Mouse (Mus musculus) liver, postnatal 0 days (tissue): ENCODE measurements around the gene Usp24. TPM values are rescaled to one million over a fixed set of nuclear protein-coding genes. Genes with fewer than 3 reads are reported as not detected.

ENCODE experiments used
- ATAC-seq: fragments of 200-750 bp; cut with Nextera tagmentation; 2 replicates; pipeline ENCODE4 v1.8.0; 2017; ENCODE audit warnings: mild to moderate bottlenecking, moderate library complexity
- DNase-seq: peaks from one replicate; pipeline ENCODE4 v3.0.0-alpha.2; 2016
- H3K27ac ChIP-seq: fragments of 300-500 bp; sonication (generic); 2 replicates; pipeline ENCODE4 v1.5.1; 2014; ENCODE audit warnings: antibody characterized with exemption, moderate library complexity, mild to moderate bottlenecking, low read depth
- H3K27me3 ChIP-seq: fragments of 300-500 bp; sonication (generic); 2 replicates; pipeline ENCODE4 v1.6.1; 2014; ENCODE audit warnings: low read length, control low read depth, mixed read lengths; ENCODE audit not compliant: insufficient read depth
- H3K36me3 ChIP-seq: fragments of 300-500 bp; sonication (generic); replicated peaks from 2 replicates; pipeline ENCODE4 v1.6.1; 2014; ENCODE audit warnings: mild to moderate bottlenecking, control low read depth, low read length, moderate library complexity, mixed read lengths; ENCODE audit not compliant: insufficient read depth
- H3K4me1 ChIP-seq: fragments of 300-500 bp; sonication (generic); 2 replicates; pipeline ENCODE4 v1.6.1; 2014; ENCODE audit warnings: antibody characterized with exemption, mild to moderate bottlenecking, control low read depth; ENCODE audit not compliant: insufficient read depth
- H3K4me2 ChIP-seq: fragments of 300-500 bp; sonication (generic); 2 replicates; pipeline ENCODE4 v1.6.1; 2014; ENCODE audit warnings: low read depth, mild to moderate bottlenecking, low read length, moderate library complexity, mixed read lengths
- H3K4me3 ChIP-seq: fragments of 300-500 bp; sonication (generic); 2 replicates; pipeline ENCODE4 v1.5.1; 2014; ENCODE audit warnings: low read depth, low read length
- H3K9ac ChIP-seq: fragments of 300-500 bp; sonication (generic); replicated peaks from 2 replicates; pipeline ENCODE4 v1.6.1; 2014; ENCODE audit warnings: mild to moderate bottlenecking, moderate library complexity
- H3K9me3 ChIP-seq: fragments of 300-500 bp; sonication (generic); 2 replicates; pipeline ENCODE4 v1.6.1; 2016; ENCODE audit warnings: mild to moderate bottlenecking, control low read depth, low read length, mixed read lengths
- CTCF ChIP-seq: sonication (generic); IDR thresholded peaks from 2 replicates; pipeline ENCODE4 v1.5.1; 2016; ENCODE audit warnings: antibody characterized with exemption, low read depth
- EP300 ChIP-seq: IDR thresholded peaks from 2 replicates; pipeline ENCODE4 v1.6.1; 2016; ENCODE audit warnings: antibody characterized with exemption, low read depth, mild to moderate bottlenecking
- WGBS: fragments of 180-500 bp; shearing (Covaris S2); extraction: QIAGEN DNeasy Blood & Tissue Kit; methylation state at CpG from one replicate; pipeline ENCODE4 v1.1.7; 2014; ENCODE audit not compliant: insufficient replicate concordance; 5-methylcytosine and 5-hydroxymethylcytosine counted together
- polyA plus RNA-seq: library from polyadenylated mRNA; unstranded; fragments of >200 nt; fragmentation: Nextera tagmentation; extraction: Ambion mirVana; gene quantifications from 2 replicates; pipeline ENCODE4 v1.2.1, GENCODE M21; 2015

Usp24 gene
- polyA plus RNA-seq, 1 experiment from 2014 or later = 4.7 TPM

DNA sequence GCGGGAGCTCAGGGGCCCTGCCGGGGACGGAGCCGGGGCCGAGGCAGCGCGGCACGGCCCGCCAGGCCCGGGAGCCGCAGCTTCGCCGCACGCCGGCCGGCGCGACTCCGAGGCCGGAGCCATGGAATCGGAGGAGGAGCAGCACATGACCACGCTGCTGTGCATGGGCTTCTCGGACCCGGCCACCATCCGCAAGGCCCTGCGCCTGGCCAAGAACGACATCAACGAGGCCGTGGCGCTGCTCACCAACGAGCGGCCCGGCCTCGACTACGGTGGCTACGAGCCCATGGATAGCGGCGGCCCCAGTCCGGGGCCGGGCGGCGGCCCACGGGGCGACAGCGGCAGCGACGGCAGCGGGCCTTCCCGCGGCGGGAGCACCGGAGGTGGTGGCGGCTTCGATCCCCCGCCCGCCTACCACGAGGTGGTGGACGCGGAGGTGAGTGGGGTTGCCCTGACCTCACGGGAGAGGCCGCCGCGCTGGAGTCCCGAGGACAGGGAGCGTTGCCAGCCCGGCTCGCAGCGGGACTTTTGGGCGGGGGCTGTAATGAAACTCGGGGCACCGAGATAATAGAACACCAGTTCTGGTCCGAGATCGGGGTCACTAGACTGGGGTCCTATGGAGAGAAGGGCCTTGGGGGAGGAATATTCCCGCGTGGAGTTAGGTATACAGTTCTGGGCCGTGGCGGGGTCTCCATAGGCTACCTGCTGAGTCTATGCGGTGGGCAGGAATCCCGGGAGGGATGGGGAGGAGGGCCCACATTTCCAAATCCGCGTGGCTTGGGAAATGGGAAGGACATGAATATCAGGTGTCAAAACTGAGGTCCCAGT, 552 bp downstream of the Usp24 start:
- Histone ChIP-seq H3K36me3 (no peaks in the 10 kb centered on the region), H3K27me3 (no peaks in the 10 kb centered on the region), H3K27ac (peak overlapping the region; percentile 81), H3K4me3 (peak overlapping the region; percentile 98), H3K4me1 (peaks cover 48% of the 10 kb centered on the region), H3K4me2 (peak overlapping the region; percentile 90), H3K9me3 (no peaks in the 10 kb centered on the region), H3K9ac (peak overlapping the region; percentile 95)
- peak; percentile 62 for ATAC-seq
- DNase-seq = peak; percentile 62
- under 1% methylated on average over 81 of the region's 81 CpGs for WGBS
- TF ChIP-seq EP300 (no peak), CTCF (no peak)

DNA sequence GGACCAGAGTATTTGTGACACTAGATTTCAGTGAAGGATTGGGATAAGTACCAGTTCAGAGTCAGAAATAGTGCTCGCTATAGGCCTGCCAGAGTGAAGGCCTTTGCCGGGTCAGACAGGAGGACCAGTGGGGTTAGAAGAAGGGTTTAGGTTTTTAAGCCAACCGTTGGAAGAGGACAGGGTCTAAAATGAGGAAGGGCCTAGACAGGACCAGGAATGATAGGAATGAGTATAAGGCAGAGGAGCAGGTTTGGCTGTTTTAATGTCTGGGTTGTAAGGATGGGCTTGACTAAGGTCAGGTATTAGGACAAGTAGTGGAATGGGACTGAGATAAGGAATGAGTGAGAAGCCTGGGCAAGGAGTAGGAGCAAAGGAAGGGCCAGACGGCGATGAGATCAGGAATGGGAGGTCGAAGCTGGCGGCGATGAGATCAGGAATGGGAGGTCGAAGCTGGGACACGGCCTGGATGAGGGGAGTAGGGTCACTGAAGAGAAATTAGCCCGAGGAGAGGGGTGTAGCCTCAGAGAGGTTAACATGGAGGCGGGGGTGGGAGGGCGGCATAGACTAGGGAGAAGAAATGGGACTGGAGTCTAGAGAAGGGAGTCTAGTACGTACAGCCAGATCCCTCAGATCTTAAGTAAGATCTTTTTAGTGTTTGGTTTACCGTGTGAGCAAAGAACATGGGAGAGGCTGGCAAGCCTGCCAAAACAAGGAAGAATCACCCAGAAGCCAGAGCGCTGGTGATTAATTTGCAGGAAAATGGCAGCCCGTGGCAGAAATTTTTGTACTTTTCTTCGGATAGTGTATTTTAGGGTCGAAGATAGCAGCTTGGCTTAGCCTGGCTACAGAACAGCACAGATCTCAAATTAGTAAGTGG, 1.4 kb downstream of the Usp24 start:
- DNase-seq = no peak
- H3K27ac ChIP-seq = peak overlapping the region; percentile 81
- ATAC-seq = no peak

GRCm38 (mm10) chr4:106318208-106318607, 2.2 kb downstream of the Usp24 start:
- 58% methylated on average over 4 of the region's 4 CpGs for WGBS
- peak overlapping the region; percentile 98 for H3K4me3 ChIP-seq
- H3K4me1 ChIP-seq = peaks cover 49% of the 10 kb centered on the region

More for the DNA sequence above, 1.4 kb downstream of the Usp24 start:
- H3K4me1 ChIP-seq = peaks cover 49% of the 10 kb centered on the region
- H3K9me3 ChIP-seq = no peaks in the 10 kb centered on the region
- TF ChIP-seq CTCF = no peak
- TF ChIP-seq EP300 = no peak
- peak overlapping the region; percentile 90 for H3K4me2 ChIP-seq
- no peaks in the 10 kb centered on the region for H3K36me3 ChIP-seq
- 15% methylated on average over 19 of the region's 19 CpGs for WGBS
- peak overlapping the region; percentile 95 for H3K9ac ChIP-seq
- peak overlapping the region; percentile 98 for H3K4me3 ChIP-seq
- no peaks in the 10 kb centered on the region for H3K27me3 ChIP-seq

DNA sequence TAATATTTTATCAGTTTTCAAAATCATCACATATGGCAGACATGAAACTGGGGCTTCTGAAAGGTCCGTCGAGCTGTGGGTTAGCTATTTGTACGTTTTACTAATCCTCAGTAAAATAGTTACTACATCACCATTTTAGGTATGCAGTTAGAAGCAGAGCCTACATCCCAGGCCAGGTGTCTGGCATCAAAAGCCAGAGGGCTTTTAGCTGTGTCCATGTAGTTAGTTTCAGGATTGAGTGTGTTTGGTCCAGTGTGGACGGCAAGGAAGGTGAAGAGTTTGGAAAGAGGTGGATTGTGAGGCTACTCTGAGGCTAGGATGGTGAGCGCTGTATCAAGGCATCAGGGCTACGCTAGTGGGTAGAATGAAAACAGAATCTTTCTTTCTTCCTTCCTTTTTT, 3.0 kb downstream of the Usp24 start:
- WGBS = 76% methylated on average over 6 of the region's 6 CpGs
- TF ChIP-seq EP300 (no peak), CTCF (no peak)
- H3K36me3 ChIP-seq = no peaks in the 10 kb centered on the region
- no peak overlapping the region for H3K27ac ChIP-seq
- H3K4me1 ChIP-seq = peaks cover 47% of the 10 kb centered on the region
- no peak overlapping the region for H3K4me3 ChIP-seq
- no peak for ATAC-seq
- H3K27me3 ChIP-seq = no peaks in the 10 kb centered on the region
- peak overlapping the region; percentile 3; the same call in 1 of the 2 replicates for H3K4me2 ChIP-seq
- H3K9me3 ChIP-seq = no peaks in the 10 kb centered on the region
- DNase-seq = no peak
- no peak overlapping the region for H3K9ac ChIP-seq

More at GRCm38 (mm10) chr4:106318208-106318607, 2.2 kb downstream of the Usp24 start:
- ATAC-seq (no peak), DNase-seq (no peak)
- TF ChIP-seq EP300 (no peak), CTCF (0 out of 2 replicates have a peak, but pooled peaks have one; percentile 12)
- Histone ChIP-seq H3K4me2 (peak overlapping the region; percentile 90), H3K27me3 (no peaks in the 10 kb centered on the region), H3K9me3 (no peaks in the 10 kb centered on the region), H3K9ac (no peak overlapping the region), H3K36me3 (no peaks in the 10 kb centered on the region), H3K27ac (no peak overlapping the region)

GRCm38 (mm10) chr4:106322846-106323245, 6.8 kb downstream of the Usp24 start:
- H3K9ac ChIP-seq = no peak overlapping the region

DNA sequence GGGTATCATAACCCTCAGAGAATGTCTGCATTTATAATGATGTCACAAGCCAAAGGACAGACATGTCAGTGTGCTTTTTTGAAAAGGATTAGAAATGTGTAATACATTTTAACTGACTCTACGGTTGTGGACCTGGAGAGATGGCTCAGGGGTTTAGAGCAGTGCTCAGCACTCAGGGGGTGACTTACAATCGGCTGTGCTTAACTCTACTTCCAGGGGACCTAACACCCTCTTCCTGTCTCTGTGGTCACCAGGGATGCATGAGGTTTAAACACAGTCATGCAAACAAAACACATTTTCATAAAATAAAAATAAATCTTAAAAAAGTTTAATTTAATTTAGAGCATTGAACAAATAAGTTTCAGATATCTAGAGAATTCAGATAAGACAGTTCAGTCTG, 7.3 kb downstream of the Usp24 start:
- Histone ChIP-seq H3K4me2 (no peak overlapping the region), H3K4me1 (peaks cover 27% of the 10 kb centered on the region), H3K9me3 (no peaks in the 10 kb centered on the region), H3K27me3 (no peaks in the 10 kb centered on the region), H3K4me3 (no peak overlapping the region), H3K27ac (no peak overlapping the region), H3K36me3 (peaks cover 3% of the 10 kb centered on the region; the same call in 1 of the 2 replicates), H3K9ac (no peak overlapping the region)
- TF ChIP-seq CTCF (no peak), EP300 (no peak)
- 42% methylated on average over 2 of the region's 2 CpGs for WGBS
- DNase-seq = no peak
- no peak for ATAC-seq

More at GRCm38 (mm10) chr4:106322846-106323245, 6.8 kb downstream of the Usp24 start:
- H3K4me2 ChIP-seq = no peak overlapping the region
- H3K27me3 ChIP-seq = no peaks in the 10 kb centered on the region
- no peaks in the 10 kb centered on the region for H3K9me3 ChIP-seq
- no peak for ATAC-seq
- peaks cover 3% of the 10 kb centered on the region; the same call in 1 of the 2 replicates for H3K36me3 ChIP-seq
- DNase-seq = no peak
- no peak overlapping the region for H3K27ac ChIP-seq
- no peak for TF ChIP-seq EP300
- H3K4me3 ChIP-seq = no peak overlapping the region
- WGBS = 81% methylated on average over 10 of the region's 10 CpGs
- peaks cover 32% of the 10 kb centered on the region for H3K4me1 ChIP-seq
